8 mouse cellular contexts compared by ENCODE assay signal in the genomic region with DNA sequence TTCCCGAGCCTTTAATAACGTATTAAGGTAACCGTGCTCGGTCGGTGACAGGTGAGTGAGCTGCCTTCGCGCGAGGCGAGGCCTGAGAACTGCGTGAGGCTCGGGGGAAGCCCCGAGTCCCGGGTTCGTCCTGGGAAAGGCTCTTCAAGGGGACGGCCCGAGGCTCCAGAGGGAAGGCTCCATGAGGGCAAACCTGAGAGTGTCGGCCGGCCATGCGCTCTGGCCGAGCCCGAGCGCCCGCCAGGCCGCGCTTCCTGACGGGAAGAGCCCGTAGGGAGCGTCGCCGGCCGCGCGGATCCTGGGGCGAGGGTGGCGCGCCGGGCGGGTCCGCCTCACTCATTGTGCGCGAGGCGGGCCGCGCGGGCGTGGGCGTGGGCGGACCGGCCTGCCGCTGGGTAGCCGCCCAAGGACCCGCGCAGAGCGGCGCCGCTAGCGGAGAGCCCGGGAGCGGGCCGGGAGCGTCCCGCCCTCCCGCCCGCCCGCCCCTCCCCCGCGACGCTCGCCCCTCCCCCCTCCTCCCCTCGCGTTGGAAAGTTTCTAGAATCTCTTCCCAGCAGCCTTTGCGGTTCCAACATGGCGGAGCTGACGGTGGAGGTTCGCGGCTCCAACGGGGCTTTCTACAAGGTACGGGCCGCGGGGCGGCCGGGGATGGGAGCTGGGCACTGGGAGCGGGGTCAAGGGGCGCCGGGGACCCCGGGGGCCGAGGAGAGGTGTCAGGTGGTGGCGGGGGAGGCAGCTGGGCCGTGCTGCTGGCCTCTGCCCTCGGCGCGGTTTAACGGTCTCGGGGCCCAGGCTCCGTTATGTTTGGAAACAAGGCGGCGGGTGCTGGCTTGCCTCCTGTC. TPM values are rescaled to one million over a fixed set of nuclear protein-coding genes. Genes with fewer than 3 reads are reported as not detected.
DNase-seq lines count a peak whose midpoint lies in the region; ATAC-seq and TF ChIP-seq lines count a peak whose summit lies in the region.

A gene (plus strand): TSS at position 404 of the 842 bp plus-strand sequence.

- H3K4me1 ChIP-seq in hindbrain, embryonic 16.5 days (ENCODE audit: control insufficient read depth, insufficient read depth, low read depth, low read length), result peaks cover 8% of the 10 kb centered on the region

- TF ChIP-seq CTCF in gastrocnemius, adult 2 months (IDR thresholded peaks at IDR 0.05), result peak; percentile 9; the same call in 1 of the 2 replicates

- H3K27me3 ChIP-seq in hindbrain, embryonic 16.5 days (replicated peaks; ENCODE audit: control insufficient read depth, insufficient read depth, low read length), result no peaks in the 10 kb centered on the region

- WGBS in hindbrain, embryonic 16.5 days, result under 1% methylated on average over 71 of the region's 97 CpGs

- intact Hi-C loops in gastrocnemius, adult 2 months (cut with DNase I), result loop anchor here (1.0 to 2.0 kb wide), 2 partner anchors 17 to 28 kb away; no protein-coding TSS in a partner anchor

- peak within 1 kb of the TSS; percentile 98 for H3K9ac ChIP-seq in hindbrain, embryonic 16.5 days (ENCODE audit: low read depth, low read length)

- H3K9me3 ChIP-seq in hindbrain, embryonic 16.5 days (ENCODE audit: control insufficient read depth, low read length), result no peaks in the 10 kb centered on the region

- no peaks in the 10 kb centered on the region for H3K36me3 ChIP-seq in hindbrain, embryonic 16.5 days (ENCODE audit: control insufficient read depth, insufficient read depth, low read length)

- H3K4me3 ChIP-seq in gastrocnemius, adult 2 months, result peak within 1 kb of the TSS; percentile 98
- peak within 1 kb of the TSS; percentile 98 for H3K4me3 ChIP-seq in hindbrain, embryonic 16.5 days (ENCODE audit: low read length)

- peak within 1 kb of the TSS; percentile 85 for H3K4me2 ChIP-seq in hindbrain, embryonic 16.5 days (ENCODE audit: low read length)

- ATAC-seq in activated CD4-positive, CD25-positive, alpha-beta regulatory T cell, adult 4 months, result peak; percentile 70
- ATAC-seq in common myeloid progenitor, adult 5-6 weeks (replicated peaks; ENCODE audit: low read depth, poor library complexity, severe bottlenecking), result peak; percentile 77
- peak; percentile 97 for ATAC-seq in hindbrain, embryonic 16.5 days

- peak within 1 kb of the TSS; percentile 100 for H3K27ac ChIP-seq in gastrocnemius, adult 2 months
- H3K27ac ChIP-seq in hindbrain, embryonic 16.5 days (ENCODE audit: low read depth, low read length), result peak within 1 kb of the TSS; percentile 91

- peak; percentile 95 for DNase-seq in gastrocnemius, adult 2 months
- peak; percentile 58 for DNase-seq in left cerebral cortex, adult 11 months (ENCODE audit: low spot score)
- DNase-seq in lung, postnatal 36 days, result peak; percentile 88
- DNase-seq in retina, embryonic 14.5 days (ENCODE audit: low spot score), result peak; percentile 89
- DNase-seq in thymus, postnatal 36 days, result peak; percentile 81 to 82

RNA-seq across cellular contexts. Expression of the gene that starts here (rescaled TPM):
- polyA plus RNA-seq in activated CD4-positive, CD25-positive, alpha-beta regulatory T cell, adult 4 months (2017; shearing (Covaris generic)), result 10 to 100 TPM; 52.6 to 54.2 TPM
- 231 and 232 TPM in 2 replicates for total RNA-seq in common myeloid progenitor, adult 5-6 weeks (2017)
- total RNA-seq in gastrocnemius, adult 2 months (2021), result 100 to 1,000 TPM; 397 to 430 TPM
- polyA plus RNA-seq in hindbrain, embryonic 16.5 days (2015; fragmentation: Nextera tagmentation; extraction: Ambion mirVana), result 31.8 and 35.4 TPM in 2 replicates

Comparison
In these comparisons a context has a peak if more than half of its experiments do, and no peak if none do; other contexts are left out.
1. Peak in every context shown above with its lines: DNase-seq, ATAC-seq, H3K4me3 ChIP-seq and H3K27ac ChIP-seq.